Mouse (Mus musculus) adrenal gland, adult 2 months (tissue): ENCODE data around the gene Alyref. TPM values are rescaled to one million over a fixed set of nuclear protein-coding genes. Genes with fewer than 3 reads are reported as not detected.

Experiments used
- DNase-seq: peaks from one replicate; pipeline ENCODE4 v3.0.0; 2021
- long read RNA-seq: library from polyadenylated mRNA; stranded (forward); transcript quantifications from one replicate; pipeline ENCODE4 v2.0.0, GENCODE M21; 2021
- polyA plus RNA-seq: library from polyadenylated mRNA; depleted of rRNA; stranded (reverse); fragments of >200 nt; gene quantifications from 2 replicates; pipeline ENCODE4 v1.2.3, GENCODE M21; 2012; rRNA removed
- total RNA-seq, 2 experiments: library from RNA; stranded (reverse); gene quantifications; 2 replicates each; pipeline ENCODE4 v1.2.3; 2021

Alyref gene
- total RNA-seq = 10 to 100 TPM; 85.5 to 97.9 TPM
- 10.3 and 12.6 TPM in 2 replicates for polyA plus RNA-seq
- long read RNA-seq, transcript Alyref-201 (6 exons, 3,527 nt) = major isoform, 87 of 95 reads
- long read RNA-seq, partial matches to known transcripts = 1 of 95 reads
- long read RNA-seq, other reads (novel, unspliced or antisense) = 7 of 95 reads

DNA sequence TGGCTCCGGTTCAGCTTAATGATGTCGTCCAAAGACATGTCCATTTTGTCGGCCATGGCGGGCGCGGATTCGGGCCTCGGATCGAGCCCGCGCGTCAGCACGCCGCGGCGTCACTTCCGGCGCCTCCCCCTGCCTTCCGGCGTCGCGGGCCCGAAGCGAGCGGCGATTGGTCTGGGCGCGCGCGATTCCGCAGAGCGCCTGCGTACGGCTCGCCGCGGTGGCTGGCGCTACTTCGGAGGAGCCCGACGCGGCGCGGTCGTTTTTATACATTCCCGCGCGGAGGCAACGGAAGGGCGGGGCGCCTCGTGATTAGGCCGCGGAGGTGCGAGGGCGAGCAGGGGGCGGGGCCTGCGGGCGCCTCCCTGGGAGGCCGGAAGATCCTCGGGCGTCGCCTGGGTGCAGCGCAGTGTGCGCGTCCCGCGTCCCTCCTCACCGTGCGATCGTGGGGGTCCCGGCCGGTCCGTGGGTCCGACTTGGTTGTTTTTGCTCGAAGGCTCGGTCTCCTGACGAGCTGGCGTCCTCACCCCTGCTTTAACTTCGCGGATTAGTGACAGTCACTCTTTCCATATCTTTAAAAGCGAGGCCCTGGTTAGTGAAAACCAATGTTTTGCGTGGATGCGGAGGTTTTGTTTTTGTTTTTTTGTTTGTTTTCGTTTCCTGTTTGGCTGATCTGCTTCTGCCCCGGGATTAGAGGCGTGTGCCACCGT is at the start of gene Alyref, which contains the start of gene Anapc11:
Alyref (minus strand) TSS at position 83 of the 707 bp plus-strand sequence.
Anapc11 (plus strand) TSS at position 139 of the 707 bp plus-strand sequence.
- peak; percentile 96 for DNase-seq

DNA sequence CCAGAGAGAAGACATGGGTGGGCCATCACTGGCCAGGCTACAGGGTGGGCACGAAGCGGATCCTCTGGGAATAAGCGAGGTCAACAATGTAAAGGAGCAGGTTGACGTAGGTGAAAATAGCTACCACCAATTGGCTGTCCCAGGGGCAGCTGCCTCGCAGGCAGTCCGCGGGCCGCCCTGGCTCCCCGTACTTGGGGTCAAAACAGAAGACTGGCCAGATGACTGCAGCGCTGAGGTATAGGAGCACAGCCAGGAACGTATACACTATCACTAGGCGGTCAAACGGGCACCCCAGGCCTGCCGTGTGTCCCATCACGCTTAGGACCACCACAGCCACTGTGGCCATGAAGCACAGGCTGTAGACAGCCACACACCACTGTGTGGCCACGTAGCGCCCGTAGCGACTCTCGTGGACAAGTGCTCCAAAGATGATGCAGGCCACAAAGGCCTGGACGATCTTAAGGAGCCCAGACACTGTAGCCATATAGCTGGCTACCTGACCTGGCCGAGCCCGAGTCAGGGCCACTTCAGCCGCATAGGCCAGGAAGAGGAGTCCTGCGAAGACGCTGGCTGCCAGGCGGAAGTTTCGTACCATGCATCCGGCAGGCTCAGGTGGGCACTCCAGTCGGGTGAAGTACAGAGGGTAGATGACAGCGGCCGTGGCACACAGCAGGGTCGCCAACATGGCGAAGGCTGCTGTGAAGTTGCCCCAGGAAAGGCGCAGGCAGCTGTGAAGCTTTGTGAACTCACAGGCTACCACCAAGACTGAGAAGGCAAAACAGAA is 49.1 kb upstream of the Alyref start:
- DNase-seq = no peak

DNA sequence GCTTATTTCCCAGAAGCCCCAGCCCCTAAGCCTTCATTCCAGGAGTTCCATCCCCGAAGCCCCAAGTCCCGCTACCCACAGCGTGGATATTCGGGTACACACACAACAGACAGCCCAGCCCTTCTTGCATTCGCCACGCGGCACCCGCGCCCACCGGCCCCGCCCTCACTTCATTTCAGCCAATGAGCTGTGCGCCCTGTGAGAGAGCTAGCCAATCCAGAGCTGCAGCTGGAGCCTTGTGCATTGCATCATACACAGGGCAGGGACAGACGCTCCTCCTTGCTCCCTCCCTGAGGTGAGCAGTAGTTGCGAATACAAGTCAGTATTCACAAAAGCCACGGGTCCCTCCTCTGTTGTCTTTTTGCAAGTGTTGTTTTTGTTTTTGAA is 45.4 kb upstream of the Alyref start, which contains the start of gene Pycr1:
Pycr1 (minus strand) TSS at position 169 of the 387 bp plus-strand sequence.
- peak; percentile 96 for DNase-seq

DNA sequence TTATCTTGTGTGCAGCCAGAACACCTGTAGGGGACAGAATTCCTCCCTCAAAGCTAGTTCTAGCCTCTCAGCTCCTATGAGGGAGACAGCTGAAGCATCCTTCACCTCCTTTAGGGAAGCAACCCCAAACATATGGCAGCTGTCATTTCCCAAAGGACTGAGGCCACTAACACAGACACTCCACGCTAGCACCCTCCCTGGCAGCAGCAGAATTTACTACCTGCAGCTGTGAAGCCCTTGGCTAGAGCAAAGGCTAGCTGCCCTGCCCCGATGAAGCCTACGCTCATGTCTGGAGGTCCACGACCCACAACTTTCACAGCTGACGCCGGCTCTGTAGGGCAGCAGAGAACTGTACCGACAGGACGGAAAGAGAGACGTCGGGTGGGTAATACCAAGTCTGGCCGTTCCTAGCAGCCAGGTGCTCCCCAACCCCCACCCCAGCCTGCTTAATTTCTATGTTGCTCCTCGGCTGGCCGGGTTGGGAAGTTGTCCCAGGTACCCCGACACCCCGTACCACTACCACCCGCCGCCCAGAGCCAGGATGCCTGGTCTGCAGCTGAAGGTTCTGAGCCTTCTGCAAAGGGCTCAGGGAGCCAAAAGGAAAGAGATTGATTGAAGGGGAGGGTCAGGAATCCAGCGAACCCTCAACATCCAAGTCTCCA is 44.9 kb upstream of the Alyref start:
- no peak for DNase-seq

DNA sequence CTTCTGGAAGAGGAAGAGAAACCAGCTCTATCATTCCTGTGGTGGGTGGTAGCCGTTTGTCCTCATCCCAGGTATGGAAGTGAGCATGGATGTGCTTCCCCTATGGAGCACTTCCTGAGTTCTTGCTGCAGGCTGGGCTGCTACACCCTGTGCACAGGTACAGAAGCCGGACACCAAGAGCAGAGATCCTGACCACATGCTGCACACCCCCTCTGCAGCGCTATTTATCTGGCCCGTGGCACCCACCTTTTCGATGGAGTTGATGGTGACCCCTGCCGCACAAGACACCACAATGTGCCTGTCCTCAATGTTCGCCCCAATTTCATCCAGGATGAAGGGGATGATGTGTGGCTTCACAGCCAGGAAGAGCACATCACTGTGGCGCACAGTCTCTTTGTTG is 43.7 kb upstream of the Alyref start:
- no peak for DNase-seq

DNA sequence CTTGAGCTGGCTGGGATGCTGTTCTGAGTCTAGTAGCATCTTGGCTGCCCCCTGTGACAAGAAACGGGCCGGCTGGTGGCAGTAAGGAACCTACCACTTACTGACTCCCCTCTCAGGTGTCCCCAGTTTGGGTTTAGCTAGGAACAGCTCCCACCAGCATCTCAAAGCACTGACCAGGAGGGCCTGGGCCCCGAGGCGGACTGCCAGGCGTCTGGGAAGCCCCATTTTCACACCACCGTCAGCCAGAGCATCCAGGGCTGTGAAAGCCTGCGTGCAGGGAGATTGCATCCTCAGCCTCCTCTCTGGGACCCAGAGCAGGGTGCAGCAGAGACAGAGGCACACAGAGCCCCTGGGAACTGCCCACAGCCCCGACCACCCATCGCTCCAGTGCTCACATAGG is 43.1 kb upstream of the Alyref start:
- DNase-seq = no peak

DNA sequence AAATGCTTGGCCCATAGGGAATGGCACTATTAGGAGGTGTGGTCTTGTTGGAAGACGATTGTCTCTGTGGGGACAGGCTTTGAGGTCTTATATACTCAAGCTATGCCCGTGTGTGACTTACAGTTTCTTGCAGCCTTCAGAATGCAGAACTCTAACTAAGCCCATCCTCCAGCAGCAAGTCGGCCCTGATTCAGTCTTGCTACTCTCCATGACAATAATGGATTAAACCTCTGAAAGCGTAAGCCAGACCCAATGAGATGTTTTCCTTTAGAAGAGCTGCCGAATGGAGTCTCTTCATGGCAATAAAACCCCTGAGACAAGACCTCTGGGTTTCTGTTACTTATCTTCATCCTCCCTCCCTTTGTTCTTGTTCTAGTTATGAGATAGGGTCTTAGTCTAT is 36.6 kb upstream of the Alyref start:
- no peak for DNase-seq

DNA sequence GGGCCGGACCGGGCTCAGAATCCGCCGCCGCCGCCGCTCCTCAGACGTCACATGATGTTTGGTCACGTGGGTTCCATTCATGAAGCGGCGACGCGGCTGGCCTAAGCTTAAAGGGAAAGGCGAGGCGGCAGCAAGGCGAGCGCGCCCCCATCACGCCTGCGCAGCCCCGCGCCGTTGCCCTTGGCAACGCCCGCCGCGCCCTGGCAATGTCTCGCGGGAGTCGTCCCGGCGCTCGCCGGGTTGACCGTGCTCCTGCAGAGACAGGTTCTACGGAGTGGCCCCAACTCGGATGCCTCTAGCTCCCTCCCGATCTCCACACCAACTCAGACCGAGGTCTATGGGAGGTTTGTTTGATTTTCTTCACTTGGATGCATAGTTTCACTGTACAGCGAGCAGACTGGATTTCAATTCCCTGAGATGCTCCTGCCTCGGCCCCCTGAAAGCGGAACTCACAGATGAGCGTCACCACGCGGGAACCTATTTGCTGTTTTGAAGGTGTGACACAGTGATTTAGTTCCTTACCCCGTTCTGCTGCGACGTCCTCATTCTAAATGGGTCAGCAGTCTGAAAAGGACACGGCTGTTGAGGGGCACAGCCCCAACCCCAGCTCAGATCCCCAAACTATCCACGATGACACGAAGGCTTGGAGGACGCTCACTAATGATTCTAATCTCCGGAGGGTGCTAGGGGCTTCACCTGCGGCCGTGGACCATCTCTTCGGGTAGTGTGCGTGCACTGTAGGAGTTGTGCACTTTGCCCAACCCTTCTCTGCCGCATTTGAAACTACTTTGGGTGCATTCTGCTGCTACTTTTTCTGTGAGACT is 35.6 kb upstream of the Alyref start, which contains the start of gene Mafg:
Mafg (minus strand) TSS at position 81 of the 824 bp plus-strand sequence.
- DNase-seq = peak; percentile 96

DNA sequence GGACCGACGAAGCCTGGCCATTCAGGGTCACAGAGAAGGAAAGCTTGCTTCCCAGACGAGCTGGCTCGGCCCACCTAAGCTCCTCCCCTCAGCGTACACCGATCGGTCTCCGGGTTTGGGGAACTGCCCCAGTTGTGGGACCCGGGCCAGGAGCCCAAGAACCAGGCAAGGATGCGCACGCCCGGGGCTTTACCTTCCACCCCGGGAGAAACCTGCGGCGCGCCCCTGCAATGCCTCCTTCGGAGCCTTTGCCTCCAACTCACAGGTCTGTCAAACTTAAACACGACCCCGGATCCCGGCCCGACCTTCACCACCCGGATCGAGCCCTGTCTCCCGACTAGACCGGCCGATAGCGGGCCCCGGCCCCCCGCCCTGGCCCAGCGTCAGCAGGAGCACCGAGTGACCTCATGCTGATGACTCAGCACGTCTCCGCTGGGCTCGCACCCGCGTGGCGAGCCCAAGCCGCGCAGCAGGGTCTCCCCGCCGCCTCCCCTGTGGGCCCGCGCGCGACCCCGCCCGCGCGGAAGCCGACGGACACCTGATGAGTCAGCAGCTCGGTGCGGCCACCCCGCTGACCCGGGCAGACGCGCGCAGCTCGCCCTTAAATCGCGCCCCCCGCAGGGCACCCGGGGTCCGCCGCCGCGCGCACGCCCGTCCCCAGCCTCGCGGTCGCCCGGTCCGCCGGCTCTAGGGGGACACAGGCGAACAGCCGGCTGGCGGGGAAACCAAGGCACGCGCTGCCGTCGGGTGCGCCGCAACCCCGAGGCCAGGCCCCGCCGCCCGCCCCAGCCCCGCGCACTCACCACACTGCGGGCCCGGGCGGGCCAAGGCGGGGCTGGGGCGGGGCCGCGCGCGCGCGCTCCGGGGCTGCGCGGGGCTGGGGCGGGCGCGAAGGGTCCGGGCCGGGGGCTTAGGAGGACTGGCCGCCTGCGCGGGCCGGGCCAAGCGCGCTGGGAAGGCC is 34.7 kb upstream of the Alyref start:
- peak; percentile 92 for DNase-seq

DNA sequence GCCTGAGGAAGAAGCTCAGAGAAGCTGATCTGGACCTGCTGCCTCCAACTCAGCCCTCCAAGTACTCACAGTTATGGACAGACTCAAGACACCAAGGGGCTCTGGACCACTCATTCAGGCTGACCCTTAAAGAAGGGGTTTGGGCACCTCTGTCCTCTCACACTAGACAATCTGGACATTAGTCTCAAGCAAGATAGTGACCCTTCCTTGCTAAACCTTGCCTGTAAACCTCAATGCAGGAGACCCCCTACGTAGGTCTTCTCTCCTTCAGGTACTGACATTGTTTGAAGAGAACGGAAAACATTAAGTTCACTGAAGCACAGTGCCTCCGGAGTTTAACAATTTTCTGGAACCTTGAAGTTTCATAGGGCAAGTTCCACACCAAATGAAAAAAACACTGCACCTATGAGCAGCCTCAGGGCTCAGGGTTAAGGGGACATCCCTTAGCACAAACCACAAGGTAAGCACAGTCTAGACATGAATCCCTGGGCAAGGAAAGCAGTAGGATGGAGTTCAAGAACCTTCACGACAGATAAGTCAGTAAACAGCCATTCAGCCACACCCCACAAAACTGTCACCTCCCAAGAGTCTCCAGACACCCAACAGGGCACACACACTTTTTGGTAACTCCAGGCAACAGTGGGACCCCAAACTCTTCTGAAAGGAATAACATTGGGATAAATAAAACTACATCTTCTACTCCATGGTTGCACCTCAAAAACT is 33.7 kb upstream of the Alyref start:
- DNase-seq = no peak

DNA sequence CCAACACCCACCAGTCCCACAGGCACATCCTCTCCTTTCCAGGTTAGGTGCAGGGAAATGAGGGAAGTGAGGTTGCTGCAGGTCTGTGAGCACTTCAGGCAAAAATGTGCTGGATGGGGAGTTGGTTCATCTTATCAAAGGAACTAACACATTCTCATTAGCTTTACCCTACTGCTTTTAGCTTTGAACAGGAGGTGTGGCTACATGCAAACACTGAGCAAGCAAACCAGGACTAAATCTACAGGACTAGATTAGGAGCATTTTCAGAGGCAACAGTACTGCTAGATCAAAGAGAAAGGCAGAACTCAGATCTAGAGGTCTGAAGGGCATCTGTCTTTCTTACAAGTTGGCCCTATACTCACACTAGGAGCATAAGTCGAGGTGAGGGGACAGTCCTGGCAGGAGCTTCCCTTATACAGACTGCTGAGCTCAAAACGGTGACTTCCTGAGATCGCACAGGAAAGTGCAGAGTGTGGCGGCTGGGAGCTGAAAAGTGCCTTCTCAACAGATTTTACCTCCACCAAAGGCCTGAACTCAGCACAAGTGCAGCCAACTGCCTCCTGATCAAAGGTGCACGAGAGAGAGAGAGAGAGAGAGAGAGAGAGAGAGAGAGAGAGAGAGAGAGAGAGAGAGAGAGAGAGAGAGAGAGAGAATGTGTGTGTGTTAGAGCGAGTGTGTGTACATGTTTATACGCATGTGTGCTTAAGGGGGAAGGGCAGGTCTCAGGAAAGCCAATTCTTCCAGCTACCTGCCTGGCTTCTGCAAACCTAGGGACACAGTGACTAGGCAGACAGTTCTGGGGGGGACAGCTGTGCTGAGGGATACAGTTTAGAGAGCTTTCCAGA is 32.9 kb upstream of the Alyref start:
- no peak for DNase-seq

DNA sequence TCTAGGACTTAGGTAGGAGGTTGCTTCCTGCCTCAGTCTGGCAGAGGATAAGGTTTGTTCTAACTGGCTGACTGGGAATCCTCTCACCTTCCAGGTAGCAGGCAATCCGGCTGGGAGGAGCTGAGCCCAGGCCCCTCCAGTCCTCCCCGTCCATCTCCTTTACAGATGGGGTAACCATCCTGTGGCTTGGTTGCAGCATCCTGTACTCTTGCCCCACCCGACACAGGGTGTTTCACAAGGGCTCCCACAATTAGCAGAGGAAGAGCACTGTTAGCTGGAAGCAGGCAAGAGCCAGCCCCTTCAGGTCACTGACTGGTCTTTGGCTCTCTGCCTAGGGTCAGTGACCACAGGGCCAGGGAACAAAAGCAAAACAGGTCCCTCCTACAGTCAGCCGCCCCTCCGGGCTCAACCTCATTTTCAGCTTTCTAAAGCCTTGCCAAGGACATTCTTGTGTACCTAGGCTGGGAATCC is 32.3 kb upstream of the Alyref start:
- peak; percentile 75 for DNase-seq

DNA sequence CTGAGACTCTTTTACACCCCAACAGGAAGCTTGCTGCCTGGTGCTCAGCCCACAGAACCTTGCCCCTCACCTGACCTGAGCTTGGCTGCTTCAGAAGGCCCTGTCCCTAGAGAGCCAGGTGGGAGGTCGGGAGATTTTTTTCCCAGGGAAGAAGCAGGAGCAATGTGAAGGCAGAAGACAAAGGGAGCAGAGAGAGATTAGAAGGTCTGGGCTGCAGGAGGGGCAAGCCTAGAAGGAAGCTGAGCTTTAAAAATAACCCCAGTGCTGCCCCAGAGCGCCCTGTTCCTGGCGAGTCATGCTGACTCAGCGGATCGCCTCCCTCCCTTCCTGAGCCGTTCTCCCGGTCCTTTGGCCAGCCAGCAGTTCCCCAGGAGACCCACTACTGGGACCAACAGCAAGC is 31.7 kb upstream of the Alyref start:
- DNase-seq = peak; percentile 76

DNA sequence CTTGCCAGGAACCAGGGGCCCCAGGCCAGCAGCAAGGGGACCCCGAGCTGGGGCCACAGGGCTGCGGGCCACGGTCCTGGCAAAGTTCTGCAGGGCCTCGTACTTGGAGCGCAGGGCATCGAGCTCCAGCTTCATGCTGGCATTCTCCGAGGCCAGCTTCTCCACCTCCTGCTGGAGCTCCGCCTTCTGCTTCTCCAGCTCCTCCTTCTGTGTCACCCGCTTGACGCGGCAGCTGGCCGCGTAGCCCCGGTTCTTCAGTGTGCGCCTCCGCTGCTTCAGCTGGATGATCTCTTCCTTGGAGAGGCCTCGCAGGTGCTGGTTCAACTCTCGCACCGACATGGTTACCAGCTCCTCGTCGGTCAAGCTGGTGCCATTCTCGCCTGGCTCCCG is 31.2 kb upstream of the Alyref start:
- peak; percentile 77 for DNase-seq

DNA sequence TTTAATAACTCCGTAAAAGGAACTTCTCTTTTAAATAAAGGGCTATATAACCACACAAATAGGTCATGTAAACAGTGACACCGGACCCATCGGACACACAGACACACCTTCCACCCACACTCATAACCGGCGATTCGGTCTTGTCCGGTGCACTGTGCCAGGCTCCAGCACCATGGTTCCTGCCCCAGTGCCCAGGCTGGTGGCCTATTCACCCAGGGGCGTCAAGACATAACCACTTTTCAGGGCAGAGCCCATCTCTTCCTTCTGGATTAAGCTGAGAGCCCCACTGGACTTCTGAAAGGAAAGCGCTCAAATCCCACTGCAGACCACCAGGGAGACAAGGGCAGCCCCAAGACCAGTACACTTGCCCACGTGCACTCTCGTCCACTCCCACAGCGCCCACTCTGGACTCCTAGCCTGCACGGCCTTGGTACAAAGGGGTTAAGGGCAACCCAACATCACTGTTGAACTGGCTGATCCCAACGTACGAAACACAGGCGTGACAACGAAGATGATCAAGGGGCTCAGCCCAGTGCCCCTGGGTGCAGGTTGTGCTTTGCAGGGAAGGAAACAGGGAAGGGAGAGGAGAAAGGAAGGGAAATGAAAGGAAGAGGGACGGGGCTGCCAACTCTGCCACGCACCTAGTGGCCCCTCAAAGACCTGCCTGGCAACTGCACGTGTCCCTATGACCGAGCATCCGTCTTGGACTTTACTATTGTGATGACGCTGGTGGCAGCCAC is 30.6 kb upstream of the Alyref start:
- DNase-seq = no peak

DNA sequence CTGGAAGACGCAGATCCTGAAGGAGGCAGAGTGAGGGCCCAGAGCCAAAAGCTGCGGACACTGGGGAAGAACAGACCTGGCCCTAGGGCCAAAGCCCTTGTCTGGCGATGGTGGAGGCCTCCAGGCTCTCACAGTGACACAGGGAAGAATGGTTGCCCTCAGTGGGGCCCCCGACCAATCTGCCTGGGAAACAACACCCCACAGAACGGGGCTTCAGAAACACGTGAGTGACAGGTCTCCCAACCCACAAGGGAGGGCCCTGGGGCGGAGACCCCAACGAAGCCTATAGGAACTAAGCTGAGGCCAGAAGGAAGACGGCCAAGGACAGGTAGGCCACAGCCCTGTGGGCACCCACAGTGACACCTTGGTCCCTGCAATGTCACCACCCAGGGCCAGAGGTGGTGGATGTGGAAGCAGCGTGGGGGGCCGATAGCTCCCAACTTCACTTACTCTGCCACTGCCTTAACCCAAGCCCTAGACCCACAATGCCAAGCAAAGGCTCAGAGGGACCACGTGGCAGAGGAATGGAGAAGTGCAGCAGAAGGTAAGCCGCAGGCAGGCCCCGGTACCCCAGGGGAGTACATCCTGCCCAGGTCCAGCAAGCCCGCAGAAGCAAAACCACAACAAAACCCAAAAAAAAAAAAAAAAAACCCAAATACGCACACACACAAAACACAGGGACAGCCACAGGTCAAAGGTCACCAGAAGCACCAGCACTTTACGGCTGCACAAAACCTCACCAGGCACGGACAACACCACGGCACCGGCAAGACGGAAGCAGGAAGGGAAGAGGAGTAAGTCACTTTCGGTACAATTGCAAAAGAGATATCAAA is 29.5 kb upstream of the Alyref start:
- no peak for DNase-seq
